Mouse (Mus musculus): ENCODE results near the gene Adam10.

DNA sequence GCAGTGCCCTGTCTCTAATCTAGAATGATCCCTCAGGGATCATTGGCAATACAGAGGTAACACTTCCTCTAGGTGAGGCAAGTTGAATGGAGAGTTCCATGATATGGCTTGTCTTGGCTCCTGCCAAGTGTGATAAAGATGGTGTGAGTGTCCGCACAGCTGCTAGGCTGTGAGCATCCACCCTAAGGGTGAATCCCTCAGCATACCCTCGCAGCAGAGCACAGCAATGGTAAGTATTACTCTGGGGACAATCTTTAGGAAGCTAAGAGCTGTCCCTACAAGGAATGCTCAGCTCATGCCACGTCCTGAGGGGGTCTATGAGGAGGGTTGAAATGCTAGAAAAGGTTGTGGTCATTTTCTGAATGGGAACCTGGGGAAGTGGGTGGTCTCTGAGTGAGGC, 124.0 kb downstream of the Adam10 start:
- no peak for TF ChIP-seq CTCF (IDR thresholded peaks at IDR 0.05; ENCODE audit: control insufficient read depth, insufficient read depth, insufficient replicate concordance, low read depth, low read length)
- no peak for TF ChIP-seq POLR2A (IDR thresholded peaks at IDR 0.05; ENCODE audit: control insufficient read depth, low read depth, low read length)

Data from testis, adult 2 months (tissue).